ENCODE assay signal across 8 mouse cellular contexts in genomic region chr2:158178696-158179369, GRCm38 (mm10). TPM values are rescaled to one million over a fixed set of nuclear protein-coding genes. Genes with fewer than 3 reads are reported as not detected.
DNase-seq lines count a peak whose midpoint lies in the region; ATAC-seq and TF ChIP-seq lines count a peak whose summit lies in the region.

No protein-coding gene starts in this region.

- H3K36me3 ChIP-seq in embryonic facial prominence, embryonic 11.5 days (replicated peaks; ENCODE audit: control insufficient read depth, insufficient read depth, low read depth, low read length), result no peaks in the 10 kb centered on the region
- H3K36me3 ChIP-seq in heart, embryonic 10.5 days, result no peaks in the 10 kb centered on the region
- no peaks in the 10 kb centered on the region for H3K36me3 ChIP-seq in lung, postnatal 0 days (ENCODE audit: insufficient read depth, low read length)

- WGBS in embryonic facial prominence, embryonic 11.5 days, result 9% methylated on average over 15 of the region's 19 CpGs
- WGBS in heart, embryonic 10.5 days, result 9% methylated on average over 19 of the region's 19 CpGs
- WGBS in lung, postnatal 0 days, result 10% methylated on average over 18 of the region's 19 CpGs

- no peaks in the 10 kb centered on the region for H3K27me3 ChIP-seq in embryonic facial prominence, embryonic 11.5 days (ENCODE audit: control insufficient read depth, insufficient read depth, low read length)
- H3K27me3 ChIP-seq in heart, embryonic 10.5 days (ENCODE audit: insufficient read depth, poor library complexity, severe bottlenecking), result no peaks in the 10 kb centered on the region; the same call in 1 of the 2 replicates
- H3K27me3 ChIP-seq in lung, postnatal 0 days (replicated peaks; ENCODE audit: insufficient read depth, low read length), result no peaks in the 10 kb centered on the region

- no peak for TF ChIP-seq EP300 in lung, postnatal 0 days (IDR thresholded peaks at IDR 0.05)

- no peak overlapping the region for H3K27ac ChIP-seq in embryonic facial prominence, embryonic 11.5 days (replicated peaks; ENCODE audit: low read depth, low read length)
- H3K27ac ChIP-seq in heart, embryonic 10.5 days, result peak overlapping the region; percentile 74
- H3K27ac ChIP-seq in lung, postnatal 0 days (ENCODE audit: low read length), result peak overlapping the region; percentile 58

- DNase-seq in cerebellum, postnatal 25 days, result peak; percentile 34 to 54
- DNase-seq in cerebellum, adult 11 months, result no peak
- DNase-seq in embryonic facial prominence, embryonic 11.5 days (ENCODE audit: low spot score), result peak; percentile 76
- DNase-seq in heart, embryonic 10.5 days (ENCODE audit: low spot score), result peak; percentile 93
- DNase-seq in kidney, adult 8-10 months, result peak; percentile 67 to 84
- DNase-seq in lung, postnatal 0 days (ENCODE audit: low spot score), result peak; percentile 86
- peak; percentile 56 for DNase-seq in ovary, postnatal 10 days (ENCODE audit: low spot score)
- DNase-seq in right cerebral cortex, postnatal 14 days, result no peak

- H3K4me3 ChIP-seq in embryonic facial prominence, embryonic 11.5 days (ENCODE audit: low read depth, low read length), result peak overlapping the region; percentile 14
- H3K4me3 ChIP-seq in heart, embryonic 10.5 days, result peak overlapping the region; percentile 53
- H3K4me3 ChIP-seq in lung, postnatal 0 days (ENCODE audit: low read depth, low read length), result peak overlapping the region; percentile 10; the same call in 1 of the 2 replicates

- H3K9ac ChIP-seq in embryonic facial prominence, embryonic 11.5 days (replicated peaks; ENCODE audit: low read length), result peak overlapping the region; percentile 10; the same call in 1 of the 2 replicates
- no peak overlapping the region; the same call in 1 of the 2 replicates for H3K9ac ChIP-seq in lung, postnatal 0 days (replicated peaks; ENCODE audit: low read depth)

- ATAC-seq in embryonic facial prominence, embryonic 11.5 days (replicated peaks; ENCODE audit: insufficient number of reproducible peaks, low FRiP score, low TSS enrichment, low read depth), result peak; percentile 78
- ATAC-seq in lung, postnatal 0 days, result peak; percentile 86

- TF ChIP-seq CTCF in lung, postnatal 0 days (IDR thresholded peaks at IDR 0.05), result peak; percentile 46

- peaks cover 2% of the 10 kb centered on the region; the same call in 1 of the 2 replicates for H3K4me1 ChIP-seq in embryonic facial prominence, embryonic 11.5 days (ENCODE audit: control insufficient read depth, insufficient read depth, low read length)
- peaks cover 42% of the 10 kb centered on the region for H3K4me1 ChIP-seq in heart, embryonic 10.5 days
- peaks cover 6% of the 10 kb centered on the region; the same call in 1 of the 2 replicates for H3K4me1 ChIP-seq in lung, postnatal 0 days (ENCODE audit: insufficient read depth, low read depth, low read length)

- no peaks in the 10 kb centered on the region for H3K9me3 ChIP-seq in embryonic facial prominence, embryonic 11.5 days (replicated peaks; ENCODE audit: control insufficient read depth, low read length)
- no peaks in the 10 kb centered on the region for H3K9me3 ChIP-seq in heart, embryonic 10.5 days
- H3K9me3 ChIP-seq in lung, postnatal 0 days (ENCODE audit: low read length), result no peaks in the 10 kb centered on the region

- H3K4me2 ChIP-seq in embryonic facial prominence, embryonic 11.5 days (ENCODE audit: low read depth, low read length), result peak overlapping the region; percentile 38
- peak overlapping the region; percentile 41 for H3K4me2 ChIP-seq in lung, postnatal 0 days (replicated peaks; ENCODE audit: low read depth, low read length)

RNA-seq across cellular contexts. Expression of gene Tgm2, which starts 32.6 kb away (rescaled TPM):
- 2.2 and 4.3 TPM in 2 replicates for polyA plus RNA-seq in embryonic facial prominence, embryonic 11.5 days (2014; fragmentation: Nextera tagmentation; extraction: Ambion mirVana)
- polyA plus RNA-seq in heart, embryonic 10.5 days (2016; fragmentation: Nextera tagmentation; extraction: Ambion mirVana), result 134 and 256 TPM in 2 replicates
- 97.0 TPM in 2 replicates for polyA plus RNA-seq in lung, postnatal 0 days (2015; fragmentation: Nextera tagmentation; extraction: Ambion mirVana)

RNA-seq across cellular contexts. Expression of gene D630003M21Rik, which starts 50.2 kb away (rescaled TPM):
- 1.00 and 1.4 TPM in 2 replicates for polyA plus RNA-seq in embryonic facial prominence, embryonic 11.5 days (2014; fragmentation: Nextera tagmentation; extraction: Ambion mirVana)
- polyA plus RNA-seq in heart, embryonic 10.5 days (2016; fragmentation: Nextera tagmentation; extraction: Ambion mirVana), result 0.73 and 0.91 TPM in 2 replicates
- 0.85 and 0.87 TPM in 2 replicates for polyA plus RNA-seq in lung, postnatal 0 days (2015; fragmentation: Nextera tagmentation; extraction: Ambion mirVana)

Comparison
In these comparisons a context has a peak if more than half of its experiments do, and no peak if none do; other contexts are left out.
1. DNase-seq: peak in cerebellum, postnatal 25 days (2 of 2), embryonic facial prominence, embryonic 11.5 days (single experiment), heart, embryonic 10.5 days (single experiment), kidney, adult 8-10 months (2 of 2), lung, postnatal 0 days (single experiment) and ovary, postnatal 10 days (single experiment); none in cerebellum, adult 11 months (single experiment) and right cerebral cortex, postnatal 14 days (single experiment).
2. RNA of gene Tgm2, which starts 32.6 kb away (polyA plus RNA-seq): 134 to 256 TPM in heart, embryonic 10.5 days and 97.0 TPM in lung, postnatal 0 days; 2.2 to 4.3 TPM in embryonic facial prominence, embryonic 11.5 days; every median in the first group is over 10 times any median in the second.
3. Peak in every context shown above with its lines, with median percentiles within 50 percentile points of each other: H3K4me3 ChIP-seq.